In genomic region chrX:133752232-133752631, GRCm38 (mm10) we compare ENCODE assay signal across 31 mouse cellular contexts.
DNase-seq lines count a peak whose midpoint lies in the region; ATAC-seq and TF ChIP-seq lines count a peak whose summit lies in the region.
"Had no signal": no experiment of that assay in that cellular context is flagged by ENCODE, and none has a peak within 500 bp of the region (broad histone marks: within the 10 kb centered on the region; RNA-seq: fewer than 3 reads in every experiment).

No protein-coding gene starts in this region.

- no peak for ATAC-seq in erythroblast, adult 5-6 weeks (replicated peaks; ENCODE audit: low FRiP score, poor library complexity, severe bottlenecking)
- ATAC-seq: activated CD4-positive, CD25-positive, alpha-beta regulatory T cell, adult 4 months; forebrain, embryonic 15.5 days; intestine, postnatal 0 days; liver, embryonic 12.5 days; liver, postnatal 0 days had no signal

- peak; percentile 18 for DNase-seq in gastrocnemius, adult 2 months
- no peak for DNase-seq in gastrocnemius, postnatal 4 days (ENCODE audit: low spot score in 2 of 2)
- peak; percentile 9 for DNase-seq in layer of hippocampus, adult 11-12 months (ENCODE audit: low spot score)
- DNase-seq in layer of hippocampus, postnatal 10 days (ENCODE audit: low spot score in 2 of 2) = no peak
- peak; percentile 32 for DNase-seq in 3T3-L1 (ENCODE audit: low read depth, low spot score)
- peak; percentile 24 for DNase-seq in brain, adult 2 months (ENCODE audit: low read depth, low spot score)
- DNase-seq in thymus, adult 2 months = no peak
- DNase-seq: adrenal gland, adult 2 months; cerebellum, adult 11-12 months; cerebellum, adult 9-11 months; embryo, embryonic 11 days; kidney, postnatal 25 days; left cerebral cortex, postnatal 4 days; liver, postnatal 0 days; lung, postnatal 4 days; thymus, postnatal 14 days had no signal

- TF ChIP-seq POLR2A in thymus, adult 2 months (IDR thresholded peaks at IDR 0.05; ENCODE audit: control insufficient read depth, extremely low read depth, insufficient read depth, low read length, poor library complexity) = no peak

- intact Hi-C loops in gastrocnemius, adult 2 months (cut with DNase I) = no loop called here

- H3K4me1 ChIP-seq in thymus, adult 2 months (replicated peaks; ENCODE audit: control insufficient read depth, insufficient read depth, low read length) = no peaks in the 10 kb centered on the region
- H3K4me1 ChIP-seq: embryonic facial prominence, embryonic 12.5 days; forebrain, embryonic 15.5 days; heart, embryonic 10.5 days; heart, embryonic 15.5 days; liver, embryonic 12.5 days; megakaryocyte, embryonic 14.5 days; midbrain, embryonic 12.5 days; neural tube, embryonic 12.5 days had no signal

- 98% methylated on average over 3 of the region's 3 CpGs for WGBS in thymus, adult 2 months

- no peaks in the 10 kb centered on the region for H3K27me3 ChIP-seq in thymus, adult 2 months (ENCODE audit: control insufficient read depth, insufficient read depth, low read length)
- H3K27me3 ChIP-seq: CH12.LX; embryonic facial prominence, embryonic 12.5 days; forebrain, embryonic 15.5 days; heart, embryonic 15.5 days; liver, embryonic 12.5 days; midbrain, embryonic 12.5 days; neural tube, embryonic 12.5 days had no signal

- peak overlapping the region; percentile 77; the same call in 1 of the 2 replicates for H3K27ac ChIP-seq in gastrocnemius, adult 2 months
- H3K27ac ChIP-seq in thymus, adult 2 months (ENCODE audit: control insufficient read depth, insufficient read depth, low read length) = no peak overlapping the region
- H3K27ac ChIP-seq: embryonic facial prominence, embryonic 12.5 days; forebrain, embryonic 15.5 days; heart, embryonic 10.5 days; heart, embryonic 15.5 days; hindbrain, embryonic 14.5 days; liver, embryonic 12.5 days; midbrain, embryonic 12.5 days; neural tube, embryonic 12.5 days had no signal

- H3K36me3 ChIP-seq in thymus, adult 2 months (ENCODE audit: control insufficient read depth, insufficient read depth, low read length) = no peaks in the 10 kb centered on the region
- H3K36me3 ChIP-seq: embryonic facial prominence, embryonic 12.5 days; forebrain, embryonic 15.5 days; heart, embryonic 10.5 days; heart, embryonic 15.5 days; liver, embryonic 12.5 days; midbrain, embryonic 12.5 days; neural tube, embryonic 12.5 days had no signal

- H3K4me3 ChIP-seq in gastrocnemius, adult 2 months = no peak overlapping the region
- H3K4me3 ChIP-seq in thymus, adult 2 months (ENCODE audit: control insufficient read depth, insufficient read depth, low read length) = no peak overlapping the region
- H3K4me3 ChIP-seq: embryonic facial prominence, embryonic 12.5 days; erythroblast, embryonic 14.5 days; forebrain, embryonic 15.5 days; heart, embryonic 10.5 days; heart, embryonic 15.5 days; liver, embryonic 12.5 days; megakaryocyte, embryonic 14.5 days; midbrain, embryonic 12.5 days; myocyte; neural tube, embryonic 12.5 days had no signal

- no peak for TF ChIP-seq CTCF in gastrocnemius, adult 2 months (IDR thresholded peaks at IDR 0.05)
- TF ChIP-seq CTCF in thymus, adult 2 months (IDR thresholded peaks at IDR 0.05; ENCODE audit: borderline replicate concordance, control insufficient read depth, extremely low read depth, insufficient read depth, low read length, poor library complexity) = no peak

Comparison
In these comparisons a context has a peak if more than half of its experiments do, and no peak if none do; other contexts are left out.
1. DNase-seq: peak in gastrocnemius, adult 2 months (single experiment), layer of hippocampus, adult 11-12 months (single experiment), 3T3-L1 (single experiment) and brain, adult 2 months (single experiment); none in gastrocnemius, postnatal 4 days (0 of 2), layer of hippocampus, postnatal 10 days (0 of 2) and thymus, adult 2 months (single experiment).